Mouse (Mus musculus) 3T3-L1 (cell line): ENCODE results near the gene Lrrc4b.

Experiments used
- DNase-seq: peaks from one replicate; pipeline ENCODE4 v3.0.0-alpha.2; 2015; ENCODE audit warnings: low read depth, low spot score

The Lrrc4b gene

DNA sequence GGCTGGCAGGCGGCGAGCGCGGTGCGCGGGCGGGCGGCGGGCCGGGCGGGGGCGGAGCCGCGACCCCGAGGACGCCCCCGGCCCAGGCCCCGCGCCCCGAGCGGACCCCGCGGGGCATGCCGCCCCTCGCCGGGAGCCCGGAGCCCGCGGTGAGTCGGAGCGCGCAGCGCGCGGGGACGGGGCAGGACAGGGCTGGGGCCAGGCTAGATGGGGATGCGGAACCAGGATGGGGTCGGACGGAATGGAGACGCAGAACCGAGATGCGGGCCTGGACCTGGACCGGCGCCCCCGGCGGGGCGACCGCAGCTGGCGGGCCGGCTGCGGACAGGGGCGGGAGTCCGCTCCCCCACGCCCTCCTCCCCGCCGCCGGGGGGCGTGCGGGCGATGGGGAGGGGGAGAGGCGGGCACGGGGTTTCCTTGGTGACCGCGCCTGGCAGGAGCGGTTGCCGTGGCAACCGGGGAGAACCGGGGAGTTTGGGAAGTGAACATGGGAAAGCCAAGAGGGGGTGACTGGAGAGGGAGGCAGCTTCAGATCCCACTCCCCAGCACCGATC is at the start of gene Lrrc4b:
TSS of gene Lrrc4b (plus strand) at position 51 of the 554 bp plus-strand sequence.
- DNase-seq = no peak

DNA sequence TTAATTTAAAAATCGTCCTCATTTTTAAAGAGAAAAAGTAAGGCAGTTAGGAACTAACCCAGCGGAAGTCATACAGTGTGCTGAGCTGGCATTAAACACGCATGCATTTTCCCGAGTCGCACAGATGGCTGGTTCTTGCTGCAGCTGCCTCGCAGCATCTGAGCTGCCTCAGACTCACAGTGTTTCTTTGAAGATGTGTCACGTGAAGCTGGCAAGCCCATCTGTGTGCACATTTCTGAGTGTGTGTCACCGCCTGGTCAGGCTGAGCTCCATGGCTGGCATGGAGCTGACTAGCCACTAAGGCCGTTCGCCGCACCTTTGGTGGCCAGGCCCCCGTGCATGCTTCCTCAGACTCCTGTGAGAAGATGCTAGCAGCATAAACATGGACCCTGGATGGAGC is 46.3 kb upstream of the Lrrc4b start:
- DNase-seq = no peak

DNA sequence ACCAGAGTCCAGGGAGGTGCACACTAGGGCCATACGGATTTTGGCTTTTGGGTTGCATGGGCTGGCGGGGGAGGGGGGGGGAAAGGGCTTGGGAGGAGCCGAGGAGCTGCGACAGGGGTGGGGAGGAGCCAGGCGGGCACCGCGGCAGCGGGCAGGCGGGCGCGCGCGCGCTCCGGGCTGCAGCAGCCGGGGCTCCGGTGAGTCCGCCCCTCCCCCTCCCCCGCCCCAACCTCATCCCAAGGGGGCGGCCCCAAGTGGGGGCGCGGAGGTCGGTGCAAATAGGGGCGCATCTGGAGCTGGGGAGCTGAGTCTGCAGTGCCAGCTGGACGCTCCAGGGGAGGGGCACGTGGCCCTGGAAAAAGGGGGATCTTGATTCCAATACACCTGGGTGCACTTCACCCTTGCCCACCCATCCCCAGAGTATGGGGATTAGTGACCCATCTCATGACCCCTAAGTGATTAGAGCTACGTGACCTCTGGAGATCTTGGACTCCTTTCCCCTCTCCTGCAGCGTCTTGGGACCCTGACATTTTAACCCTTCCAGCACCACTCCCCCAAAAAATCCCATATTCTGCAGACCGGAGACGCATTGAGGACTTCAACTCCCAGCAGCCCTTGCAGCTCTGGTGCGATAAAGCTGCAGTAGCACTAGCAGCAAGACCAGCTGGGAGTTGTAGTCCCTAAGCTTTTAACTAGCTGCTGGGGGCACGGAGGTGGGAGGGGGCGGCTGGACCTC is 44.7 kb upstream of the Lrrc4b start, which contains the start of gene Syt3:
TSS of gene Syt3 (plus strand) at position 123 of the 736 bp plus-strand sequence.
- DNase-seq = peak; percentile 35

DNA sequence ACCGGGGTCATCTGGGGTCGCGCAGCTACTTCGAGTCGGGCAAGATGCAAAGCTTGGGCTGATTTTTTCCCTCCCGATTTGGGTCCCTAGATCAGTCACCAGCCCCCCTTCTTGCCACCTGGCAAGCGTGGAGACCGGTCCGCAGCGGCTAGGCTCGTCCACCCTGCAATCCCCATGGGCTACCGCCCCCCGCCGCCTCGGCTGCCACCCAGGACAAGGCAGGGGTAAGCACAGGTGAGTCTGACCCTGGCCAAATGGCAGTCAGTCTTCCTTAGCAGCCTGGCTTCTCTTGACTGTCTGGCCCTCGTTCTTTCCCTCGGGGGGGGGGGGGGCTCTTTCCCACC is 44.1 kb upstream of the Lrrc4b start:
- DNase-seq = no peak

DNA sequence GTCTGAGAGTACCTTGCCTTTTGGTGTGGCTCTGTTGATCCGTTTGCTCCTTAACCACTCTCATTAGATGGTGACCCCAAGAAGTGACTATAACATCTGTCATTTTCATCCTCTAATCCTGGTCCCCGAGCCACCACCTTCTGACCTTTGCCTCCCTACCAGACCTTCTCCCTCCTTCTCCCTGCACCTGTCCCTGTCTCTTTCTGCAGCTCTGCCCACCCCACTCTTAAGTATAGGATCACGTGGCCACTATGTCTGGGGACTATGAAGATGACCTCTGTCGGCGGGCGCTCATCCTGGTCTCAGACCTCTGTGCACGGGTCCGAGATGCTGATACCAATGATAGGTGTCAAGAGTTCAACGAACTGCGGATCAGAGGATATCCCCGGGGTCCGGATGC is 43.1 kb upstream of the Lrrc4b start, which contains the start of gene 1700008O03Rik:
TSS of gene 1700008O03Rik (minus strand) at position 101 of the 400 bp plus-strand sequence.
- DNase-seq = no peak

DNA sequence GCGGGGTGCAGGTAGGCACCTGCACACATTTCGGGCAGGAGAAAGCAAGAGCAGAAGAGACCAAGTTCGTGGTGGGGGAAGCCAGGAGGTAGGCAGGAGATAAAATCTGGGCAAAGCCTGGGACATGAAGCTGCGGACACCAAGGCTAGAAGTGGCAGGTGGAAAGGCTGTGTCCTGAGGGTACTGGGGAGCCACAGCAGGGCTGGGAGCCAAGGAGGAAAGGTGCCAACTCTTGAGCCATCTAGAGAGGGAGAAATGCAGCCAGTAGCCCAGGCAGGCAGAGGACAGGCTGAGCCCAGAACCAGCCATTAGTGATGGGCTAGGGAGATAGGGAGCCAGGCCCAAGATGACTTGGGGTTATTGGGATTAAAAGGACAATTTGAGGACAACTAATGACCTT is 37.0 kb upstream of the Lrrc4b start:
- no peak for DNase-seq

DNA sequence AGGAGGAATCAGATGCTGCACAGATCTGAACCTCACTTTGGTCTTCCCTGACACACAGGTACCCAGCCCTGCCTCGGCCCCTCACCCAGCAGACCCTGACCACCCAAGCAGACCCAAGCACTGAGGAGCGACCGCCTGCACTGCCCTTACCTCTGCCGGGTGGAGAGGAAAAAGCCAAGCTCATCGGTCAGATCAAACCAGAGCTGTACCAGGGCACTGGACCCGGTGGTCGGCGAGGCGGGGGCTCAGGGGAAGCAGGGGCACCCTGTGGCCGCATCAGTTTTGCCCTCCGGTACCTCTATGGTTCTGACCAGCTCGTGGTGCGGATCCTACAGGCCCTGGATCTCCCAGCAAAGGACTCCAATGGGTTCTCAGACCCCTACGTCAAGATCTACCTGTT is 36.5 kb upstream of the Lrrc4b start:
- DNase-seq = no peak

DNA sequence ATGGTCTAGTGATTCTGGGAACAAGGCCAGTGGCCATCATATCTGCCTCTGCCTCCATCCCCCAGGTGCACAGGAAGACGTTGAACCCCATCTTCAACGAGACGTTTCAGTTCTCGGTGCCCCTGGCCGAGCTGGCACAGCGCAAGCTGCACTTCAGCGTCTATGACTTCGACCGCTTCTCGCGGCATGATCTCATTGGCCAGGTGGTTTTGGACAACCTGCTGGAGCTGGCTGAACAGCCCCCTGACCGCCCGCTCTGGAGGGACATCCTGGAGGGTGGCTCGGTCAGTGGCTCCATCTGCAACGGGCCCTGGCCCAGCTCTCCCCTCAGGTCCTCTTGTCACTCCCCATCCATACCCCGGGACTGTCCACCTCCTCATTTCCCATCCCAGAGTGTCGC is 35.5 kb upstream of the Lrrc4b start:
- no peak for DNase-seq

DNA sequence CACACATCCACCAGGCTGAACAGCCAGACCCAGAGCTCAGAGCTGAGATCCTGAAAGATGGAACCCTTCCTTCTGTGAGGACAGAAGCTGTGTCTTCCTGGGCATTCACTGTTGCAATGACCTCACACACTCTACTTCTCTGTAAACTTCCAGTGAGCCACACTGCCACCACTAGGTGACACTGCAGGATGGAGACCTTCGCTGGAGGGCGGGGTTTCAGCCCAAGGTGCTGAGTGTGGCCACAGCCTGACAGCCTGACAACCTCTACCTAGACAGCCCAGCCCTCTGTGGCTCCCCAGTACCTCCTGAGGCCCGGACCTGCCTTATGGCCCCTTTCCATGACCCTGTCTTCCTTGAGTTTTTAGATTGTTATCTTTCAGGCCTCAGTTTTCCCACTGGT is 30.2 kb upstream of the Lrrc4b start:
- DNase-seq = peak; percentile 70

DNA sequence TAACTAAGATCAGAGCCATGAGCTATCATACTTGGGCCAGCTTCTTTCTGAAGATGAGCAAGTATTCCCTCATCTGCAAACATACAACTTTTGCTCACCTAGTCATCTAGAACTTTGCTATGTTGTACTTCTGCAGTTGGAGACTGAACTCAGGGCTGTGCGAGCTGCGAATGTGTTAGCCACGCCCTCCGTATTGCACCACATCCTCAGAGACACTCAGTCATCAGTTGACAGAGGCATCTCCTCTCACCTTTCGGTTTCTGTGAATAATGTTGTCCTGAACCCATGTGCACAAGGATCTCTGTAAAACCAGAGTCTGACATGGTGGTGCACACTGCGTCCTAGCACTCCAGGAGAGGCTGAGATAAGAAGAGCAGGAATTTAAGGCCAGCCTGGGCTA is 27.1 kb upstream of the Lrrc4b start:
- DNase-seq = no peak

DNA sequence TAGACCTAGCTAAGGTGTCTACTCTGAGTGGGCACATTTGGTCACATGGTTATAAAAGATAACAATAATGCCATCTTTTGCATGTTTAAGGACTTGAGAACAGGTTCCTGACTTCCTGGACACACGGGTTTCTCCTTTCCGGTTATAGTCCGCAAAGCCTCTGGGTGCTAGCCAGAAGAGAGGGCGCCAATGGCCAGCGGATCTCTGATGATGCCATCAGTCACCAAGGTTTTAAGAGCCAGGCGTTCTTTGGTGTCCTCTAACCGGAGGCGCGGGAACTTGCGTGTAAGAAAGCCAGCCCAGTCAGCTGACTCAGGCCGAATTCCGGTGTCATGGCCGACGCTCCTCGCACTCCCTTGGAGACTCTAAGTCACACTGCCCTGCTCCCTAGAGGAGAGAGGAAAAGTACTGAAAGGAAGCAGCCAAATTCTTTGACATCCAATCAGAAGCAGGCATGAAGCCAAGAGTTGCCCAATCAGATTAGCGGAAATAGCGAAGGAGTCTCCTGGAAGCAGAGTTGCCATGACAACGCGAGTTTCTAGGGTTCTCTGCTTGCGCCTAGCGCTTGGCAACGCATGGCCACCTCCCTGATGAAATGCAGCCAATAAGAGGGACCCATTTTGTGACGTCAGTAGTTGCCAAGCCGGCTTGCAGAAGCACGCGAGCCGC is 23.3 kb upstream of the Lrrc4b start:
- peak; percentile 99 for DNase-seq

DNA sequence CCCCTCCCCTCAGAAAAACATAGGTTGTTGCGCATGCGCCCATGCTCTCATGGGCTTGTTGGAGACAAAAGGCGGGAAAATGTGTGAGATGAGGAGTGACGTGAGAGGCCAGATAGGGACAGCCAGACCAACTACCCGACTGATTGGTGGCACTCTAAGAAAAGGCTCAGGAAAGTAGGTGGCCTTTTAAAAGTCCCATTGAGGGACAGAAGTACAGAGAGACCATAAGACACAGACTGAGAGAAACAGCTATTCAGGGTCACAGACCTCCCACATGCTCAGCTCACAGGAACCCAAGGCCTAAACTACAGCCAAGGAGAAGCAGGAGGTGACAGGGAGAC is 22.8 kb upstream of the Lrrc4b start:
- DNase-seq = no peak

DNA sequence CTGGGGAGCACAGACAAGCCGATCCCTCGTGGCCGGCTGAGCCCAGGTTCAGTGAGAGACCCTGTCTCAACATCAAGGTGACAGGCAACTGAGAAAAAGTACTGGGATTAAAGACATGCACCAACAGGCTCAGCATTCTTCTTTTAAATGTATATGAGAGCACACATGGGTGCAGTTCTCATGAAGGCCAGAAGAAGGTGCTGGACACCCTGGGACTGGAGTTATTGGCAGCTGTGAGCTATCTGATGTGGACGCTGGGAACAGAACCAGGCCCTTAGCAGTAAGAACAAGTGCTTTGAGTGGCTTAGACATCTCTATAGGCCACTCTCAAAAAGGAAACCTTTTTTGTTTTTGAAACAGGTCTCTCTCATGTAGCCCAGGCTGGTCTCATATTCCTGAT is 17.7 kb upstream of the Lrrc4b start:
- no peak for DNase-seq

DNA sequence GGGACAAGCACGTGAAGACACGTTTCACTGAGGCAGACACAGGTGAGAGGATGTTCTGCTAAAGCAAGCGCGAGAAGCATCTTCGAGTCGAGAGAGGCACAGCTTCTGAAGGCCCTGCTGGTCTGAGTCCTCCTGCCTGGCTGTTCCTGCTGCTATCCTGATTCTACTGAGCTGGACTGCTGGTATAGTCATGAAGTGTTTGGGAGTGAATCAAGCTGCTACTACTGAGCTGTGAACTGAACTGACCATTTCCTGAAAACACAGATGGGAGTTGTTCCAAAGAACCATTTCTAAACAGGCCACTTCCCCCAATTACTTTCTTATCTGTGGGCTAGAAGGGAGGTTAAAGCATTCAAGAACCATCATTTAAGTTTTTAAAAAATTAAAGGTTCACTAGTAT is 15.5 kb upstream of the Lrrc4b start:
- DNase-seq = no peak

DNA sequence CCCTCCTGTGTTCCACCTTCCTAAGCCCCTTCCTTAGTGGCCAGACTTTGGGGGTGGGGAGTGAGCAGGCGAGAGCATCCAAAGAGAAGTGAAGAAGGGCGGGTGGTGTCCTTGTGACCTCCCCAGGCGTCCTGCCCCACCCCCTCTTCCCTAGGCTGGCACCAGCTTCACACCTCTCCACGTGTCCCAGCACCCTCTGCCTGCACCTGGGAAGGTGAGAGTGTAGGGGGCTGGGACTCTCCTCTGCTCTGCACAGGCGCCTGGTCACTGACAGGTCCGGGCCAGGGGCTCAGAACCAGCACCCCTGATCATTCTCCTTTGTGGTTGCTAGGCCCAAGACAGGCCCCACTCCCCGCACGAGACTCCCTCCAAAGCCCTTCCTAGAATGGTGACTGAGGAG is 1.2 kb upstream of the Lrrc4b start:
- no peak for DNase-seq

DNA sequence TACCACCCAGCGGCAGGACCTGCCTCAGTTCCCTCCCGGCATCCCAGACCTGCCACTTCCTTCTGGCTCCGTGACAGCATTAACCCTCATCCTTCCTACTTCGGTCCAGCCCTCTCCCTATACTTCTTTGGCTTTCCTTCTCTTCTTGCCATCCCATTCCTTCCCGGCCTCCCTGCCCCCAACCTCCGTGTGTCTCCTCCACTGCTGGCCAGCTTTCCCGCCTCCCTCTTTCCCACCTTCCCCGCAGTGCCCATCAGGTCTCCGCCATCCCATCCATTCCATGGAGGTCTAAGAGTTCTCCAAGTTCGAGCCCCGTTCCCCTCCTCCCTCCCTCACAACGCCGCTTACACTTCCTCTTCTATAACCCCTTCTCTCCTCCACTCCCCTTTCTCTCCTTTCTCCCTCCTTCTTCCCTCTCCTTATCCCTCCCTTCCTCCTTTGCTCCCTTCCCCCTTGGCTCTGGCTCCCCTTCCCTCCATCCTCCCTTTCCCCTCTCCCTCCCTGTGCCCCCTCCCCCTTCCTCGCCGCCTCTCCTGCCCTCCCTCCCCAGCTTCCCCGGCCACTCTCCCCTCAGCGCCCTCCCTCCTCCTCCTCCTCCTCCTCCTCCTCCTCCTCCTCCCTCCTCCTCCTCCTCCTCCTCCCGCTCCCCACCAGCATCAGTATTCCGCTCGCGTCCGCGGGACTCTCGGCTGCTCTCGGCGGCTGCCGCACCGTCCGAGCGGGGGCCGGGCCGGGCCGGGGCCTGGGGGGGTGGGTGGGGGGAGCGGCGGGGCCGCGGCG is 457 bp upstream of the Lrrc4b start:
- no peak for DNase-seq

DNA sequence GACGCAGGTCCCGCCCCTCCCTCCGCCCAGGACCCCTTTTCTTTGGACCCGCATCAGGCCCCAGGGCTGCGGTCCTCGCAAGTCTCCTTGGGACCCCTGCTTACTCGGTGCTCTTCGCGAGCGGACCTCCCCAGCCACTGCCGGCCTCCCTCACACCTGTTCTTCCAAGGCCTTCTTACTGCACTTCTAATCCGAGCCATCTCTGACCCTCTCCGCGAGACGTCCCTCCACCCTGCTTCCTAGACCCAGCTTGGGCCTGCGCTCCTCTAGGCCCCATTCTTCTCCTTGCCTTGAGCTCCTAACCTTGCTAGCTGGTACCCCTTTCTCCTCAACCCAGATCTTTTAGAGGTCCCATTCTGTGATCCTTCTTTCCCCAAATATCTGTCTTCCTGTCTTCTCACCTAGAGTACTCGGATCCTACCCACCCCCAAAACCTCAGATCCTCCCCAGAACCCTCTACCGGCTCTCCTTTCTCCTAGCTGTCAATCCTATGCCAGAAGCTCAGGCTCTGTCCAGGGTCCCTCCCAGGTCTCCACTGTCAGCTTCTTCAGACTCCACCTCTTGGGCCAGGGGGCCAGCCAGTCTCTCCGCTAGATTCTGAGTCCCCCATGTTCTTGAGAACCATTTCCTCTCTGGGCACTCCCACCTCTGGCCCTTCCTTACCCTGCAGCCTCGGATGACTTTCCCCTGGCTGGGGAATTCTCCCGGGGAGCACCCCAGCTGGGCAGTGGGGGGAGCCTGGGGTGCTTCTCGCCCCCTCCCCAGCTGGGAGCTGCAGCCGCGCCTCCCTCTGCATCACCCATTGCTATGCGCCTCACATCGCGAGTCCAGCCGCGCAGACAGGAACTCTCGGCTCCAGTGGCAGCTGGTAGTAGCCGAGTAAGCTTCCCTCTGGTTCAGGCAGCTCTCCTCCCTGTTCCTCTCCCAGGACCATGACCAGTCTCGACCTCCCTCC is 993 bp downstream of the Lrrc4b start:
- DNase-seq = no peak

DNA sequence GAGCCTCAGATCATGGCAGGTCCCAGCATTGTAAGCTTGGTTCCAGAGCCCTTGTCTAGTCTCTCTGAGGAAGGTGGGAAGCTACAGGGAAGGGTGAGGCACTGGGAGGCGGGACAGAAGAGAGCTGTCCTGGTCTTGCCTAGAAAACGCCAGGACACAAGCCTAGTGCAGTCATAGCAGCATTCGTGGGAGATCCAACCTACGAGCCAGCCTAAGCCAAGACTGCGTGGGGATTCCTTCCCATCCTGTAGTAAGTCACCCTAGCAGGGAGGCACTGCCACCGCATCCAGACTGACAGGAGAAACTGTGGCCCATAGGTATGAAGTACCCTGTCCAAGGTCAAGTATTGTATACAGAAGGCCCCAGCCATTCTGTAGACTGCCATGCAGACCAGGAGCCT is 3.7 kb downstream of the Lrrc4b start:
- no peak for DNase-seq

DNA sequence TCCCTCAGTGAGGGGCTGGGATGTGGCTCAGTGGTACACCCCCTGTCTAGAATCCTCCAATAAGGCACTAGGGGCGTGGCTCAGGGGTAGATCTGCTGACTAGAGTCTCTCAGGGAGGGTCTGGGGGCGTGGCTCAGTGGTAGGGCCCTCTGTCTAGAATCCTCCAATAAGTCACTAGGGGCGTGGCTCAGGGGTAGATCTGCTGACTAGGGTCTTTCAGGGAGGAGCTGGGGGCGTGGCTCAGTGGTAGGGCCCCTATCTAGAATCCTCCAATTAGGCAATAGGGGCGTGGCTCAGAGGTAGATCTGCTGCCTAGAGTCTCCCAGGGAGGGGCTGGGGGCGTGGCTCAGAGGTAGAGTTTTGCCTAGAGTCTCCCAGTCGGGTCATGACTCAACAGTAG is 4.6 kb downstream of the Lrrc4b start:
- peak; percentile 57 for DNase-seq

DNA sequence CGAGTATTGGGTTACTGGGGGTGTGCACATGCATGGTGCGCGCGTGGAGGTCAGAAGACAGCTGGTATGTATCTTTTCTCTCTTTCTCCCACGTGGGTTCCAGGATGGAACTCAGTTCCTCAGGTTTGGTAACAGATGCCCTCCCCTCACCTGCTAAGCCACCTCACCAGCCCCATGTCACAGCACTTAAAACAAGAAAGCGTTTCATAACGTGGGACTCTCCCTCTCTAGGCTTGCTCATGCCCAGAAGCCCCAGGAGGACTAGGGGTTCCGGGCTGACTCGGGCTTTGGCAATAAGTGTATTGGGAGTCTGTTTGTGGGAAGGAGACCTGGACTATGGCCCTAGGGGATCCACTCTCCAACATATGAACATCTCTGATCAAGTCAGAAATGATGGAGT is 5.3 kb downstream of the Lrrc4b start:
- DNase-seq = no peak

DNA sequence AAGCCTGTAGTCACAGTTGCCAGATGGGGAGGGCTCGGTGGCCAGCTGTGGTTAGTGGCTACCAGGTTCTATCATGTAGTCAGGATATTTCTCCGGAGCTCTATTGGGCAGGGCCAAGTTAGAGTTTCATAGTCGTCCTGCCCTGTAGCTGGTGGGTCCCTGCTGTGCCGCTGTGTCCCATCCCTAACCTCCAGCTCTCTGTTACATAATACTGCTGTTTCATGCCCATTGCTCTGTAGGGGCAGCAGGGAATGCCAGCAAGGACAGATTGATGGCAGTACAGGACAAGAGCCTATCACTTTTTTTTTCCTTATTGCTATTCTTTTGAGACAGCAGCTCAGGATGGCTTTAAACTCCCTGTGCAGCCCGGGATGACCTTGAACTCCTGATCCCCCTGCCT is 7.0 kb downstream of the Lrrc4b start:
- no peak for DNase-seq
